Mouse (Mus musculus): Measurements from ENCODE around the gene Trnau1ap.

DNA sequence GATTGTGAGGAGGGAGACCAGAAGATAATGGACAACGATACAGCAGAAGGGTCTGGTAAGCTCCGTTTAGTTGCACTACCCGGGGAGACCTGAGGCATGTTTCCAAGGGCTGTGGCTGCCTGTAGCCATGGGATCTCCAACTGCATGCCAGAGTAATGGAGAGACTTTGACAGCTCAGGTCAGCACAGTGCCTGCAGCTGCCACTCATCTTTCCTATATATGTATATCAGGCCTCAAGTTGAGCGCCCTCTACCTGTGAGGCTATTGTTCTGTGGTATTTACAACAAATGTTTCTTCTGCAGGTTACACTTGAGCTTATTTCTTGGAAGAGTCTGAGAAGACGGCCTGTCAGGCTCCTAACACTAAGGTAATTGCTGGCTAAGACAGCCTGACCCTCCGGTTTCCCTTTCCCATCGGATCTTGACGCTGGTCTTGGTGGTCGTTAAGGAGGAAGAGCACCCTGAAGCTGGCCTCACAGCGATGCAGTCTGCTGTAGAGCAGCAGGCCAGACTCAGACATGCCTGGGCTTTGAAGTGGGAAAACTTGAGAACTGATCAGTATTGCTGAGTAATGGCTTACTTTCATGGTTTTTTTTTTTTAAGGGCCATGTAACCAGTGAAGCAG is 19.4 kb downstream of the Trnau1ap start:
- TF ChIP-seq CTCF (IDR thresholded peaks at IDR 0.05; ENCODE audit: extremely low read depth, insufficient read length, insufficient replicate concordance, low read depth, low read length) = peak; percentile 47; the same call in 1 of the 2 replicates
- no peak for TF ChIP-seq POLR2A (IDR thresholded peaks at IDR 0.05; ENCODE audit: low read depth, low read length)

Data from small intestine, adult 2 months (tissue).